Mouse (Mus musculus) hindbrain, embryonic 16.5 days (tissue): Measurements from ENCODE around the gene Tom1l2. TPM values are rescaled to one million over a fixed set of nuclear protein-coding genes. Genes with fewer than 3 reads are reported as not detected.

Experiments used
- ATAC-seq: fragments of 200-750 bp; cut with Nextera tagmentation; 2 replicates; pipeline ENCODE4 v1.8.0; 2017; ENCODE audit warnings: moderate TSS enrichment, moderate library complexity
- H3K27ac ChIP-seq: fragments of 300-500 bp; sonication (generic); 2 replicates; pipeline ENCODE4 v1.5.1; 2014; ENCODE audit warnings: low read depth, mild to moderate bottlenecking, control low read depth, low read length, moderate library complexity
- H3K27me3 ChIP-seq: fragments of 300-500 bp; sonication (generic); replicated peaks from 2 replicates; pipeline ENCODE4 v1.6.1; 2014; ENCODE audit warnings: low read length; ENCODE audit not compliant: control insufficient read depth, insufficient read depth
- H3K36me3 ChIP-seq: fragments of 300-500 bp; sonication (generic); 2 replicates; pipeline ENCODE4 v1.6.1; 2014; ENCODE audit warnings: mild to moderate bottlenecking, low read length, moderate library complexity, mixed read lengths; ENCODE audit not compliant: control insufficient read depth, insufficient read depth
- H3K4me1 ChIP-seq: fragments of 300-500 bp; sonication (generic); 2 replicates; pipeline ENCODE4 v1.6.1; 2014; ENCODE audit warnings: low read depth, low read length; ENCODE audit not compliant: control insufficient read depth, insufficient read depth
- H3K4me2 ChIP-seq: fragments of 300-500 bp; sonication (generic); 2 replicates; pipeline ENCODE4 v1.6.1; 2014; ENCODE audit warnings: mild to moderate bottlenecking, low read length, control low read depth, moderate library complexity
- H3K4me3 ChIP-seq: fragments of 300-500 bp; sonication (generic); 2 replicates; pipeline ENCODE4 v1.5.1; 2014; ENCODE audit warnings: mild to moderate bottlenecking, low read length, control low read depth, moderate library complexity
- H3K9ac ChIP-seq: fragments of 300-500 bp; sonication (generic); 2 replicates; pipeline ENCODE4 v1.6.1; 2014; ENCODE audit warnings: low read depth, mild to moderate bottlenecking, control low read depth, low read length, moderate library complexity
- H3K9me3 ChIP-seq: fragments of 300-500 bp; sonication (generic); 2 replicates; pipeline ENCODE4 v1.6.1; 2014; ENCODE audit warnings: mild to moderate bottlenecking, low read length, moderate library complexity; ENCODE audit not compliant: control insufficient read depth
- WGBS: fragments of 180-500 bp; shearing (Covaris S2); extraction: QIAGEN DNeasy Blood & Tissue Kit; methylation state at CpG from one replicate; pipeline ENCODE4 v1.1.7; 2014; 5-methylcytosine and 5-hydroxymethylcytosine counted together
- polyA plus RNA-seq: library from polyadenylated mRNA; unstranded; fragments of >200 nt; fragmentation: Nextera tagmentation; extraction: Ambion mirVana; gene quantifications from 2 replicates; pipeline ENCODE4 v1.2.1, GENCODE M21; 2015

Tom1l2 gene
- polyA plus RNA-seq, 1 experiment from 2014 or later = 69.2 TPM

- Histone ChIP-seq H3K4me3 (no peak overlapping the region), H3K4me1 (no peaks in the 10 kb centered on the region), H3K9ac (no peak overlapping the region), H3K4me2 (no peak overlapping the region), H3K9me3 (no peaks in the 10 kb centered on the region), H3K27me3 (no peaks in the 10 kb centered on the region), H3K36me3 (no peaks in the 10 kb centered on the region), H3K27ac (no peak overlapping the region)
- WGBS = 88% methylated on average over 13 of the region's 13 CpGs
- no peak for ATAC-seq
These were observed 17.7 kb upstream of the Tom1l2 start for GRCm38 (mm10) chr11:60370431-60370830.

- Histone ChIP-seq H3K27ac (no peak overlapping the region), H3K4me1 (no peaks in the 10 kb centered on the region), H3K27me3 (no peaks in the 10 kb centered on the region), H3K4me2 (no peak overlapping the region), H3K9ac (no peak overlapping the region), H3K4me3 (no peak overlapping the region), H3K36me3 (no peaks in the 10 kb centered on the region), H3K9me3 (no peaks in the 10 kb centered on the region)
- no peak for ATAC-seq
- 56% methylated on average over 4 of the region's 4 CpGs for WGBS
These were observed 16.7 kb upstream of the Tom1l2 start for GRCm38 (mm10) chr11:60369448-60369847.

- no peak overlapping the region for H3K9ac ChIP-seq
These were observed 16.2 kb upstream of the Tom1l2 start for GRCm38 (mm10) chr11:60368909-60369308.

GRCm38 (mm10) chr11:60367256-60367655 lies 14.6 kb upstream of the Tom1l2 start:
- Histone ChIP-seq H3K9me3 (no peaks in the 10 kb centered on the region), H3K4me2 (no peak overlapping the region), H3K27ac (no peak overlapping the region), H3K4me1 (no peaks in the 10 kb centered on the region), H3K36me3 (no peaks in the 10 kb centered on the region), H3K9ac (no peak overlapping the region), H3K4me3 (no peak overlapping the region), H3K27me3 (no peaks in the 10 kb centered on the region)
- no peak for ATAC-seq
- WGBS = 68% methylated on average over 3 of the region's 3 CpGs

More at GRCm38 (mm10) chr11:60368909-60369308, 16.2 kb upstream of the Tom1l2 start:
- 72% methylated on average over 4 of the region's 4 CpGs for WGBS
- no peaks in the 10 kb centered on the region for H3K4me1 ChIP-seq
- no peak overlapping the region for H3K27ac ChIP-seq
- no peak overlapping the region for H3K4me2 ChIP-seq
- no peaks in the 10 kb centered on the region for H3K9me3 ChIP-seq
- no peak for ATAC-seq
- H3K27me3 ChIP-seq = no peaks in the 10 kb centered on the region
- H3K4me3 ChIP-seq = no peak overlapping the region
- no peaks in the 10 kb centered on the region for H3K36me3 ChIP-seq

GRCm38 (mm10) chr11:60366239-60367019 lies 13.7 kb upstream of the Tom1l2 start:
- no peak overlapping the region; the same call in 1 of the 2 replicates for H3K9ac ChIP-seq

GRCm38 (mm10) chr11:60360631-60361201 lies 8.0 kb upstream of the Tom1l2 start:
- 71% methylated on average over 5 of the region's 5 CpGs for WGBS
- H3K9me3 ChIP-seq = no peaks in the 10 kb centered on the region
- H3K27me3 ChIP-seq = no peaks in the 10 kb centered on the region
- ATAC-seq = no peak
- no peak overlapping the region for H3K4me3 ChIP-seq
- no peak overlapping the region; the same call in 1 of the 2 replicates for H3K27ac ChIP-seq
- no peak overlapping the region for H3K4me2 ChIP-seq
- no peaks in the 10 kb centered on the region for H3K4me1 ChIP-seq
- H3K9ac ChIP-seq = no peak overlapping the region
- H3K36me3 ChIP-seq = no peaks in the 10 kb centered on the region

More at GRCm38 (mm10) chr11:60366239-60367019, 13.7 kb upstream of the Tom1l2 start:
- Histone ChIP-seq H3K4me1 (no peaks in the 10 kb centered on the region), H3K4me3 (no peak overlapping the region), H3K27ac (no peak overlapping the region), H3K4me2 (no peak overlapping the region), H3K36me3 (no peaks in the 10 kb centered on the region), H3K27me3 (no peaks in the 10 kb centered on the region), H3K9me3 (no peaks in the 10 kb centered on the region)
- 41% methylated on average over 16 of the region's 16 CpGs for WGBS
- no peak for ATAC-seq

- no peak for ATAC-seq
- Histone ChIP-seq H3K4me2 (no peak overlapping the region), H3K9me3 (no peaks in the 10 kb centered on the region), H3K27me3 (no peaks in the 10 kb centered on the region), H3K9ac (no peak overlapping the region), H3K36me3 (no peaks in the 10 kb centered on the region), H3K27ac (no peak overlapping the region), H3K4me1 (no peaks in the 10 kb centered on the region), H3K4me3 (no peak overlapping the region)
- WGBS = 80% methylated on average over 1 of the region's 1 CpGs
These were observed 7.2 kb upstream of the Tom1l2 start for GRCm38 (mm10) chr11:60359936-60360335.

GRCm38 (mm10) chr11:60359138-60359537 lies 6.4 kb upstream of the Tom1l2 start:
- Histone ChIP-seq H3K27me3 (no peaks in the 10 kb centered on the region), H3K9me3 (no peaks in the 10 kb centered on the region), H3K9ac (no peak overlapping the region), H3K36me3 (no peaks in the 10 kb centered on the region), H3K4me3 (no peak overlapping the region), H3K4me1 (no peaks in the 10 kb centered on the region), H3K4me2 (no peak overlapping the region), H3K27ac (no peak overlapping the region)
- ATAC-seq = no peak
- WGBS = 78% methylated on average over 5 of the region's 5 CpGs

- Histone ChIP-seq H3K4me3 (no peak overlapping the region), H3K36me3 (no peaks in the 10 kb centered on the region), H3K27ac (no peak overlapping the region), H3K27me3 (no peaks in the 10 kb centered on the region), H3K9ac (no peak overlapping the region), H3K9me3 (no peaks in the 10 kb centered on the region), H3K4me1 (no peaks in the 10 kb centered on the region; the same call in 1 of the 2 replicates), H3K4me2 (no peak overlapping the region)
- 66% methylated on average over 7 of the region's 7 CpGs for WGBS
- no peak for ATAC-seq
These were observed 5.8 kb upstream of the Tom1l2 start for GRCm38 (mm10) chr11:60358548-60358947.
